Mouse (Mus musculus): ENCODE measurements at regions not wholly inside any gene's neighbourhood (a gene's known extent, or its start where the extent isn't known, plus 50 kb on each side); places are given as distances from the start of the nearest gene placed in this dataset.

- peak; percentile 92 for ATAC-seq (ENCODE audit: low TSS enrichment)
These were observed 167.3 kb upstream of the Slc35b3 start for GRCm38 (mm10) chr13:39127942-39128341.

DNA sequence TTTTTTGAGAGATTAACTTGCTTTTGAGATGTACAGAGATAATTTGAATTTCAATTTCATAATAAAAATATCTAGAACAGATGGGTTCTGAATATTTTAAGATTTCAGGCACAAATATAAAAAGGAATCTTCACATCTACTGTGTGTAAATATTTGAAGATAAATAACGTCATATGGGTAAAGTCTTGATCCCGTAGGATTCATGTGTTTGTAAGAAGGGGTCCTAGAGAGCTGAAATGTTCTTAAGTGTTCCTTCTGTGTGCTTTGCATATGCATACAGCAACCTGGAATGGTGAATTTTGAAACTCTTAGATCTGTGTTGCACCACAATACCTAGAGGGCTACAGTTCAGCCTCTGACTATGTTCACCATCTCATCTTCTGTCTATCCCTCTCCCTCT, 131.4 kb upstream of the Slc35b3 start:
- ATAC-seq (ENCODE audit: low TSS enrichment), result peak; percentile 38; the same call in 1 of the 2 replicates

DNA sequence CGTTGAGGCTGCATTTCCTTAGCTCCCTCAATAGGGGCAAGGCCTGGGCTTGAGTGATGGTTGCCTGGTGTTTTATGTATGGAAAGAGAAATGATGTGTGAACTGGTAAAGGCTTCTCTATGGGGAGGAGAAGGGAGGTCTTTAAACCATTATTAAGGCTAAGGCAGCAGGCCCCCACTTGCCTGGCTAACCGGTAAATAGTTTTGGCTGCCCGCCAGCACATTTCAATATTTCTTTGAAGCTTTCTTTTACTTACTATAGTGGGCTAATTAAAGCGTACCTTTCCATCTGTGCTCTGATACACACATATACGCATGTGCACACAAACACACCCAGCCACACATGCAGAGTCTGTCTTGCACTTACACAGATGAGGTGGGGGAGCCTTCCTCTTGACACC, 123.9 kb upstream of the Slc35b3 start:
- no peak for ATAC-seq (ENCODE audit: low TSS enrichment)

- no peak for ATAC-seq (ENCODE audit: low TSS enrichment)
These were observed 113.5 kb upstream of the Slc35b3 start for GRCm38 (mm10) chr13:39074211-39074610.

GRCm38 (mm10) chr13:39032263-39032662, 71.6 kb upstream of the Slc35b3 start:
- no peak for ATAC-seq (ENCODE audit: low TSS enrichment)

- ATAC-seq (ENCODE audit: low TSS enrichment), result no peak
These were observed 59.5 kb upstream of the Slc35b3 start for GRCm38 (mm10) chr13:39020168-39020567.

DNA sequence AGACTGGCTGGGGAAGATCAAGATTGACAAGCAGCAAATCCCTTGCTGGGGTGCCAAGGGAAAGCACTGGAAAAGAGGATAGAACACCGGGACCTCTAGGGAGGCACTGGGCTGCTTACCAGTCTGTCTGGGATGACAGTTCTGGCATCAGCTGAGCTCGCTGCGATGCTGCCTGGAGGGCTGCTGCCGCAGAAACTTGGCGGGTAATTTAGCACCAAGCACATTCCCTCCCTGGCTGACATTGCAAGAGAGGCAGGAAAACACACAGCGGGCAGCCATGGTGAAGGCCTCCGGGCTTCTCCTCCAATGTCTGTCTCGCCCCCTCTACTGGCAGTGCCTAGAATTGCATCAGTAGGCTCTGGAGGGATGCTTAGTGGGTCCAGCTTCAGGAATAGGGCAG, 51.0 kb upstream of the Slc35b3 start:
- ATAC-seq (ENCODE audit: low TSS enrichment), result peak; percentile 99
